Comparison of ENCODE assay signal across 8 mouse cellular contexts in the genomic region with DNA sequence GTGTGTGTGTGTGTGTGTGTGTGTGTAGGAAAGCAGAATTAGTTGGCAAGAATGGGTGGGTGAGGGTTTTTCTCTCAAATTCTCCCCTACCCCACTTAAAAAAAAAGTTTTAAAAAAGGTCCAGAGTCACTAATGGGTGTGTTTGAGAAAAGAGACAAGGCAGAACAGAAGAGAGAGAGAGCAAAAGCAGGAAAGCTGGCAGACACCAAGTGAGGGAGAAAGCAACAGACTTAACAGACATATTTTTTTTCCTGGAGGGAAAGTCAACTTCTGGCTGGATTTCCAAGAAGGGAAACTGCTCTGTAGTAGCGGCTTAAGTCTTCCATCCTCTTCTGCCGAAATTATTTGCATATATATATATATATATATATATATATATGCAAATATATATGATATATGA. TPM values are rescaled to one million over a fixed set of nuclear protein-coding genes. Genes with fewer than 3 reads are reported as not detected.
DNase-seq lines count a peak whose midpoint lies in the region; ATAC-seq and TF ChIP-seq lines count a peak whose summit lies in the region.

No protein-coding gene starts in this region.

- peak overlapping the region; percentile 95 for H3K4me3 ChIP-seq in kidney, adult 2 months (ENCODE audit: insufficient read depth, low read depth, low read length)
- peak overlapping the region; percentile 75 for H3K4me3 ChIP-seq in embryonic facial prominence, embryonic 10.5 days
- H3K4me3 ChIP-seq in hindbrain, embryonic 16.5 days (ENCODE audit: low read length) = peak overlapping the region; percentile 80
- peak overlapping the region; percentile 80 for H3K4me3 ChIP-seq in midbrain, embryonic 14.5 days (replicated peaks; ENCODE audit: low read depth, low read length)

- no peak for ATAC-seq in hindbrain, embryonic 16.5 days
- ATAC-seq in midbrain, embryonic 14.5 days (ENCODE audit: low FRiP score, low TSS enrichment) = no peak

- TF ChIP-seq CTCF in kidney, adult 2 months (conservative IDR thresholded peaks at IDR 0.05; ENCODE audit: insufficient read depth, insufficient read length, low read depth, low read length) = no peak

- WGBS in kidney, adult 2 months = 38% methylated on average over 2 of the region's 2 CpGs
- 54% methylated on average over 2 of the region's 2 CpGs for WGBS in embryonic facial prominence, embryonic 10.5 days
- WGBS in hindbrain, embryonic 16.5 days = 40% methylated on average over 2 of the region's 2 CpGs
- 36% methylated on average over 2 of the region's 2 CpGs for WGBS in midbrain, embryonic 14.5 days

- H3K27ac ChIP-seq in kidney, adult 2 months (ENCODE audit: insufficient read depth, low read depth, low read length) = no peak overlapping the region
- peak overlapping the region; percentile 92 for H3K27ac ChIP-seq in embryonic facial prominence, embryonic 10.5 days (replicated peaks)
- peak overlapping the region; percentile 82 for H3K27ac ChIP-seq in hindbrain, embryonic 16.5 days (ENCODE audit: low read depth, low read length)
- H3K27ac ChIP-seq in midbrain, embryonic 14.5 days (replicated peaks; ENCODE audit: low read depth, low read length) = no peak overlapping the region

- H3K9ac ChIP-seq in hindbrain, embryonic 16.5 days (ENCODE audit: low read depth, low read length) = peak overlapping the region; percentile 79; the same call in 1 of the 2 replicates
- peak overlapping the region; percentile 75; the same call in 1 of the 2 replicates for H3K9ac ChIP-seq in midbrain, embryonic 14.5 days (replicated peaks; ENCODE audit: low read length)

- TF ChIP-seq POLR2A in kidney, adult 2 months (IDR thresholded peaks at IDR 0.05; ENCODE audit: low read depth, low read length) = no peak

- peaks cover 4% of the 10 kb centered on the region; the same call in 1 of the 2 replicates for H3K9me3 ChIP-seq in embryonic facial prominence, embryonic 10.5 days
- no peaks in the 10 kb centered on the region for H3K9me3 ChIP-seq in hindbrain, embryonic 16.5 days (ENCODE audit: control insufficient read depth, low read length)
- H3K9me3 ChIP-seq in midbrain, embryonic 14.5 days (ENCODE audit: control insufficient read depth, low read length) = no peaks in the 10 kb centered on the region

- H3K4me1 ChIP-seq in kidney, adult 2 months (ENCODE audit: control insufficient read depth, insufficient read depth, low read length) = peaks cover 18% of the 10 kb centered on the region
- peaks cover 51% of the 10 kb centered on the region for H3K4me1 ChIP-seq in embryonic facial prominence, embryonic 10.5 days
- H3K4me1 ChIP-seq in hindbrain, embryonic 16.5 days (ENCODE audit: control insufficient read depth, insufficient read depth, low read depth, low read length) = peaks cover 23% of the 10 kb centered on the region
- H3K4me1 ChIP-seq in midbrain, embryonic 14.5 days (ENCODE audit: control insufficient read depth, insufficient read depth, low read length) = peaks cover 20% of the 10 kb centered on the region

- no peaks in the 10 kb centered on the region for H3K27me3 ChIP-seq in kidney, adult 2 months (replicated peaks; ENCODE audit: control insufficient read depth, insufficient read depth, low read length)
- H3K27me3 ChIP-seq in embryonic facial prominence, embryonic 10.5 days (replicated peaks; ENCODE audit: low read depth, poor library complexity, severe bottlenecking) = no peaks in the 10 kb centered on the region
- no peaks in the 10 kb centered on the region for H3K27me3 ChIP-seq in hindbrain, embryonic 16.5 days (replicated peaks; ENCODE audit: control insufficient read depth, insufficient read depth, low read length)
- H3K27me3 ChIP-seq in midbrain, embryonic 14.5 days (ENCODE audit: control insufficient read depth, insufficient read depth, low read length) = no peaks in the 10 kb centered on the region

- no peaks in the 10 kb centered on the region for H3K36me3 ChIP-seq in kidney, adult 2 months (ENCODE audit: control insufficient read depth, insufficient read depth, low read length)
- peaks cover 12% of the 10 kb centered on the region; the same call in 1 of the 2 replicates for H3K36me3 ChIP-seq in embryonic facial prominence, embryonic 10.5 days (replicated peaks)
- no peaks in the 10 kb centered on the region for H3K36me3 ChIP-seq in hindbrain, embryonic 16.5 days (ENCODE audit: control insufficient read depth, insufficient read depth, low read length)
- H3K36me3 ChIP-seq in midbrain, embryonic 14.5 days (ENCODE audit: control insufficient read depth, insufficient read depth, low read length) = no peaks in the 10 kb centered on the region

- H3K4me2 ChIP-seq in hindbrain, embryonic 16.5 days (ENCODE audit: low read length) = peak overlapping the region; percentile 93
- H3K4me2 ChIP-seq in midbrain, embryonic 14.5 days (ENCODE audit: low read length) = peak overlapping the region; percentile 96

- DNase-seq in kidney, adult 2 months = no peak
- DNase-seq in kidney, postnatal 14 days = no peak
- no peak for DNase-seq in embryonic facial prominence, embryonic 10.5 days (ENCODE audit: low spot score)
- DNase-seq in midbrain, embryonic 14.5 days = no peak
- DNase-seq in right cerebral cortex, postnatal 14 days = no peak
- DNase-seq in T-cell, adult 2 months (ENCODE audit: low spot score) = no peak
- no peak for DNase-seq in kidney, adult 8-10 months

RNA-seq across cellular contexts. Expression of gene Tsku, which starts 0.5 kb away (rescaled TPM):
- 9.5 and 13.1 TPM in 2 replicates for polyA plus RNA-seq in kidney, adult 2 months (2012; rRNA removed)
- 9.7 and 10.9 TPM in 2 replicates for polyA plus RNA-seq in embryonic facial prominence, embryonic 10.5 days (2016; fragmentation: Nextera tagmentation; extraction: Ambion mirVana)
- 6.5 and 9.8 TPM in 2 replicates for polyA plus RNA-seq in hindbrain, embryonic 16.5 days (2015; fragmentation: Nextera tagmentation; extraction: Ambion mirVana)
- polyA plus RNA-seq in midbrain, embryonic 14.5 days (2014; fragmentation: Nextera tagmentation; extraction: Ambion mirVana) = 8.2 and 10.3 TPM in 2 replicates

RNA-seq across cellular contexts. Expression of gene Acer3, which starts 40.7 kb away (rescaled TPM):
- polyA plus RNA-seq in kidney, adult 2 months (2012; rRNA removed) = 8.1 and 11.9 TPM in 2 replicates
- polyA plus RNA-seq in embryonic facial prominence, embryonic 10.5 days (2016; fragmentation: Nextera tagmentation; extraction: Ambion mirVana) = 18.0 and 21.3 TPM in 2 replicates
- 26.9 and 29.5 TPM in 2 replicates for polyA plus RNA-seq in hindbrain, embryonic 16.5 days (2015; fragmentation: Nextera tagmentation; extraction: Ambion mirVana)
- polyA plus RNA-seq in midbrain, embryonic 14.5 days (2014; fragmentation: Nextera tagmentation; extraction: Ambion mirVana) = 17.9 and 18.9 TPM in 2 replicates

Comparison
In these comparisons a context has a peak if more than half of its experiments do, and no peak if none do; other contexts are left out.
1. H3K27ac ChIP-seq: peak in embryonic facial prominence, embryonic 10.5 days (single experiment) and hindbrain, embryonic 16.5 days (single experiment); none in kidney, adult 2 months (single experiment) and midbrain, embryonic 14.5 days (single experiment).
2. Peak in every context shown above with its lines, with median percentiles within 50 percentile points of each other: H3K4me3 ChIP-seq.